Mouse (Mus musculus) cerebellum, postnatal 10 days (tissue): Measurements from ENCODE around the gene Aco2.

Experiments
- DNase-seq, 2 experiments: peaks; one replicate each; pipeline ENCODE4 v3.0.0; 2021; ENCODE audit warnings: mixed read lengths in 2 of 2

The Aco2 gene

DNA sequence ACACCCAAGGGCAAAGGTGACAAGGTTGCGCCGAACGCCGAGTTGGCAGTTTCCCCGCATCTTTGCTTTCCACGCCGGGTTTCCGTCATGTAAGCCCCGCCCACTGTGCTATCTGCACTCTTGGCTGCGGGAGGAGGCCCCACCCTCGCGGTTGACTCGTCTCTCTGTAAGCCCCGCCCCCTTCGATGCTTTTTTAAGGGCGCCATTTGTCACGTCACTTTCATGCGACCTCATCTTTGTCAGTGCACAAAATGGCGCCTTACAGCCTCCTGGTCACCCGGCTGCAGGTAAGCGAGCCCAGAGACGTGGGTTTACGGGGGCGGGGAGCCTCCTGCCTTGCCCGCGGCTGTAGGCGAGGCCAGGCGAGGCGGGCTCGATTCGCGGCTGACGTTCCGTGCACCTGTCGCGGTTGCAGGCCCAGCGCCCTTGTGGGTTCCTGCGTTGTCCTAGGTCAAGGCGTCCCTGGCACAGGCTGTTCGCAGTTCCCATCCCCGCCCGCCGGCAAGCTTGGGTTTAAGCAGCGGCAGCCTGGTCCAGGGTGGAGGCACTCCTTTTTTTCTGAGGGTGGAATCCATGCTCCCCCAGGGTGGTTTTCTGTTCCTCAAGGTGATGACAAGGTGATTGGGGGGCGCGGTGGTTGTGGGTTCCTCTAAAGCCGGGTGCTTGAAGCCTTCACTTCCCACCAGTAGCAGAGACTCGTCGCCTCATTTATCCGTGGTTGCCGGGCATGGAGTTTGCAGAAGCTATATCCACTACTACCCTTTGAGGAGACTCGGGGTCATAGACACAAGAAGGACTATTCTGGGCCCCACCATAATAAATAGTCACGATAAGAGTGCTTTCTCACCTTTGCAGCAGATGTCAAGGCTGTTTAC lies at the start of gene Aco2:
Gene Aco2 (plus strand): TSS at position 48 of the 875 bp plus-strand sequence.
- DNase-seq, result peak; percentile 100

DNA sequence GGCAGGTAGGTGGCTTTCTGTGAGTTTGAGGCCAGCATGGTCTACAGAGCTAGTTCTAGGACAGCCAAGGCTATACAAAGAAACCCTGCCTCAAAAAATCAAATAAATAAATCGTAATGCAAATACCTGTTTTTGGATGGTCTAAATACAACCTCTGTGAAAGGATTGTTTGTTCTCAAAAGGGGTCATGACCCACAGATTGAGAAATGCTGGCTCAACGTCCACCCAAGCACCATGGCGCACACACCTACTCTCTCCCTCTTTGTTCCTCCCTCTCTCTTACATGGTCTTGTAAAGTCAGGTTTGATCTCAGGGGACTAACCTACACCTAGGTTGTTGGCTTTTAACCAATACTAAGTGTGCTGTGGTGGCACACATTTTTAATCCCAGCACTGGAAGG lies 49.5 kb upstream of the Aco2 start:
- no peak for DNase-seq

- DNase-seq, result no peak
These were observed 47.3 kb upstream of the Aco2 start for GRCm38 (mm10) chr15:81824832-81825231.

GRCm38 (mm10) chr15:81828426-81829207 lies 43.5 kb upstream of the Aco2 start:
- no peak for DNase-seq

GRCm38 (mm10) chr15:81829208-81829580 lies 42.9 kb upstream of the Aco2 start:
- no peak for DNase-seq

- no peak for DNase-seq
These were observed 41.6 kb upstream of the Aco2 start for GRCm38 (mm10) chr15:81830530-81830929.

GRCm38 (mm10) chr15:81831136-81831825 lies 40.8 kb upstream of the Aco2 start:
- DNase-seq, result peak; percentile 96

DNA sequence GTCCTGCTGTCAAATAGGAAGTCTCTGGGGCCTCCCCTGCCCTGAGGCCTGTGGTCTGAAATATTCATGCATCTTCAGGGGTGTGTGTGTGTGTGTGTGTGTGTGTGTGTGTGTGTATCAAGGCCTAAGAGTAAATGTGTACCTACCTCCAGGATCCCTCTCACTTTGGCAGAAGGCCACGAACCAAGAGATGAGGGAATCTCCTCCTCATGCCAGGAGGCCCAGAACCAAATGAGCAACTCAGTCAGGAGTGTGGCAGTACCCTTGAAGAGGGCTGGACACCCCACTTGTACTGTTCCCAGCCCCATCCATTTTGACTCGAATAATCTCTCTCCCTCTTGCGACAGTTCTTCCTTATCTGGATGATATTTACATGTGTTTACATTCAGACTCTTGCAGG lies 39.9 kb upstream of the Aco2 start:
- peak; percentile 45 to 48 for DNase-seq

DNA sequence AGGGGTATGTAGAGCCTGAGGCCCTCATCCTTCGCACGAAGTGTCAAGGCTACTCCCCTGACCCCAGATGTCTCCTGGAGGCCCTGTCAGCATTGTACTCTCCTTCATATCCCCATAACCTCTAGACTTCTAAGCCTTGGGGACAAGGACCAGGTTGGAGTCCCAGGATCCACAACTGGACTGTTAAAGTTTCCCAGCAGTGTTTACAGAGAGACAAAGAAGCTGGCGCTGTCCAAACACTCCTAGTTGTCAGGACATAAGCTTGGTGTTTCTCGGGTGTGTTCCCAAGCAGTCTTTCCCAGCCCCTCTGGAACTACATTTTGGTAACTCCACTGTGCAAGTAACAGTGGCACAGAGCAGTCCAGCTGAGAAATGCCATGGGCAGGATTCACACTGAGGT lies 38.6 kb upstream of the Aco2 start:
- DNase-seq, result no peak

DNA sequence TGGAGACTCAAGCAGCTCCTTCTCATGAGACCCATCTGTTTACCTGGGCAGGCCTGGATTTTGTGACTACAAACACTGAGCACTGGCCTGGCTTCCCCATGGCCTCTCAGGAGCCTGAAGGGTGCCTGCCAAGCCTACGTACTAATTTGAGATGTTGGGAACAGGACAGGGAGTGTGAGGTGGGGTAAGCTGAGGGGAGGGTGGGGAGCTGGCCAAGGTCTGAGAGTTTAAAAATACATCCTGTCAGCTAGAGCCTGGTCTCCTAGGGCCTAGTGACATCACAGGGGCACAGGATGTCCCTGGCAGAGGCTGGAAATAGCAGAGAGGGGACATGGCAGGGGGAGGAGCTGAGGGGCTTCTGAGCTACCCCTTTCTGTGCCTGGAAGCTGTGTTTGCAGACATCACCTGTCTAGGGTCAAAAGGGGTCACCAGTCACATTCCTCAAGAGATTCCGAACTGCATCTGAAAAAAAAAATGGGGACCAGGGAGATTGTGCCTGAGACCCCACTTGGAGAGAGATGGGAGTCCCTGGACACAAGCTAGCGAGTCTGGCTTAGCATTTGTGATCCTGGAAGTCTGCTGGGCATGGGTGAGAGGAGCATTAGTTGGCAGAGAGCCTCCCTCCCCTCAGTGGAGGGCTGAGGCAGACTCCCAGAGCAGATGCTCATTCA lies 37.8 kb upstream of the Aco2 start:
- DNase-seq, result peak; percentile 71 to 77

- peak; percentile 31 to 33 for DNase-seq
These were observed 36.9 kb upstream of the Aco2 start for GRCm38 (mm10) chr15:81835007-81835880.

DNA sequence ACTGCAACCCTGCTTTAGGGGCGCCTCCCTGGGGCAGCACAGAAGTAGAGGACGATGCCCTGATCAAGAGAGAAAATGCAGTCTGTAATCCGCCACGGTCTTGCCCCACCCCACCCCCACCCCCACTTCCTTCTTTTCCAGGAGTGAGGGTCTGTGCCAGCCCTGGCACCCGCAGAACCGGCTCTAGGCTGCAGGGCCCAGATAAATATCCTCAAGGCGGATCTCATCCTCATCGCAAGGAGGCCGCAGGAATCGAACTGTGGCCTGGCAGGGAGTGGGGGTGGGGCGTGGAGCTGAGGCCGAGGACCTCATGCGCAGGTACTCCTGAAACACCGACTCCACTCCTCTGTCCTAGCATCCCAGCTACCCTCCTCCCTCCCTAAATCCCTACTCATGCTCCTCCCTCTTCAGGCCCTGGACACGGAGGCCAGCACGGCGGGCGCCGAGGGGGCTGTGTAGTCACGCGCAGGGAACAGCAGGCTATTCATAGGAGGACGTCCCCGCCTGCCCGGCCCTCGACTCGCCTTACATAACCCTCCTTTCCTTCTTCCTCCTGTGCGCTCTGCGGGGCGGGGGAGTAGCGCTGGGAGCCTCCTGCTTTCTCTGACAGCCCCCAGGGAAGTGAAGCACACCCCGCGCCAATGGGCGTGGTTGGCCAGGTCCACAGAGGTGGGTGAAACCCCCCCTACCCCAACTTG lies 35.8 kb upstream of the Aco2 start:
- peak; percentile 69 to 77 for DNase-seq

DNA sequence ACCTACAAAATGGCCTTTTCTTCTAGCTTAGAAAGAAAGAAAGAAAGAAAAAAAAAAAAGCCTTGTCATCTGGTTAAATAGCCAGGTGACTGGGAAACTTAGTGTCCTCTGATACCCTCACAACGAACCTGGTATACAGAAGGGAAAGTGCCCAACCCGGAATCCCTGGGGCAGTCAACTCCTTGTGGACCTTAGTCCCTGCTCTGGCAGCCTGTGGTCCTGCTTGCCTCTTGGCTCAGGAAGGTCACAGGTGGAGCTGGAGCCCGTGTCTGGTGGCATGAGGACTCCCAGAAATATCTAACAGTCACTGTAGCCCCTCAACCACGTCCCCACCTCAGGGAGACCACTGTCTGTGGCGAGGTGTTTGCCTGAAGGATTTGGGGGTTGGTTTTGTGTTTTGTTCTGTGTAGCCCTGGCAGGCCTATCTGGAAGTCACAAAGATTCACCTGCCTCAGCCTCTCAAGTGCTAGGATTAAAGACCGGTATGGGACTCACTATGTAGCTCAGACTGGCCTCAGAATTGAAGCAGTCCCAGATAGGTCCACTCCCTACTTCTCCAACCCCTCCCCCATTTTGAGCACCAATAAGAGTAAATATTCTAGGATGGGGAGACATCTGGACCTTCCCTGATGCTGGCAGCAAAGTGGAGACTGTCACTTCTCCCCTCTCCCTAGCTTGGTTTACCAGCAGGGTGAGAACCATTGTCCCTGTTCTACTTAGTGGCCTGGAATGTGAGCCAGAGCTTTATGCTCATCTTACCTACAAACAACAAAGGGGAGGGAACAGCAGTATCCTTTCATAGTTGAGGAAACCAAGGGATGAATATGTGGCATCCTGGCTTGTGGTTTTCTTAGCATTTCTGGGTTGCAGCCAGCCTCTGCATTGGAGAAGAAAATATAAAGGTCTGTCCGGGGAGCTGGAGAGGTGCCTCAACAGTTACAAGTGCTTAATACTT lies 34.9 kb upstream of the Aco2 start:
- peak in 1 of 2 experiments; percentile 22 for DNase-seq

GRCm38 (mm10) chr15:81838554-81839235 lies 33.4 kb upstream of the Aco2 start:
- DNase-seq, result peak in 1 of 2 experiments; percentile 30

GRCm38 (mm10) chr15:81839634-81840033 lies 32.5 kb upstream of the Aco2 start:
- peak; percentile 96 to 97 for DNase-seq

DNA sequence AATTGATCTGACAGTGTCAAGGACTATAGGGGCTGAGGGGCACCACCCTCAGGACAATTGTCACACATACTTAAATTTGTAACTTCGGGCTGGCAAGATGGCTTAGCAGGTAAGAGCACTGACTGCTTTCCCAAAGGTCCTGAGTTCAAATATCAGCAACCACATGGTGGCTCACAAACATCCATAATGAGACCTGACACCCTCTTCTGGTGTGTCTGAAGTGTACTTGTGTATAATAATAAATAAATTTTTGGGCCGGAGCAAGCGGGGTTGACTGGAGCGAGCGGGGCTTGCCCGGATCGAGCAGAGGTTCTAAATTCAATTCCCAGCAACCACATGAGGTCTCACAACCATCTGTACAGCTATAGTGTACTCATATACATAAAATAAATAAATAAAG lies 31.8 kb upstream of the Aco2 start:
- DNase-seq, result no peak

DNA sequence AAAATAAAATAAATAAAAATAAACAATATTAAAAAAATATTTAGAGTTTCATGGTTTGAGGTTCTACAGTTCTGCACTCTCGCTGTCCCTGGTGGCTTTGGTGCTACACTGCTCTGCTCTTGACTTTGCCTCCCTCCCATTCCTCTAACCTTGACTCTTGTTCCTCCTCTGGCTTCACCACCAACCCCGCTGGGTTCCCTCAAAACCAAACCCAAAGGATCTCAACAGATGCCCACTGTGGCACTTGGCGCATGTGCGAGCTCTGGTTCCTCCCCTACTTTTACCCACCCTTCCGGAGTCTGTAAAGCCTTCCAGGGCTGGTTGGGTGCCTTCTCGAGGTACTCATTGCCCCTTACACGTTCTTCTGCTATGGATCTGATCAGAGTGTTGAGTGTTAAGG lies 29.8 kb upstream of the Aco2 start:
- no peak for DNase-seq

DNA sequence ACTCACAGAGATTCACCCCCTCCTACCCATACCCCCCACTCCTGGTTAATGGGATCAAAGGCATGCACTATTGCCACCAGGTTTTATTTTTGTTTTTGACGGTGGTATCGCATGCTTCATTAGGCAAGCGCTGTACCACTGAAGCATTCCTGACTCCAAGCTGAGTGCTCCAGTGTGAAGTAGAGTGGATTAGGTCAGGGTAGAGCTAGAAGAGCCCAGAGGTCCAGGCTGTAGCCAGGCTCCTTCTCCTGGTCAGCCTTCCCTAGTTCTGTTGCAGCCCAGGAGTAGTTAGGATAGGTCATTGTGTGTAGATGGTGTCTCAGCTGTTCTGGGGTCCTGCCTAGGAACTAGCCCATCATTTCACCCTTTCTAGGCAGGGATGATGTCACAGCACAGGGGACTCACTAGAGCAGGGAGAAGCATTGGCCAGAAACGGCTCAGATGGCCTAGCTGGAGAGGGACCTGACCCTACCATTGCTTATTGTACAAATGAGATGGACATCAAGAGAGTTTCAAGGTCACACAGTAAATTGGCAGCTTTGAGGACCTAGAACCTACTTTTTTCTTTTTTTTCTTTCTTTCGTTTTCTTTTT lies 27.0 kb upstream of the Aco2 start:
- DNase-seq, result no peak

DNA sequence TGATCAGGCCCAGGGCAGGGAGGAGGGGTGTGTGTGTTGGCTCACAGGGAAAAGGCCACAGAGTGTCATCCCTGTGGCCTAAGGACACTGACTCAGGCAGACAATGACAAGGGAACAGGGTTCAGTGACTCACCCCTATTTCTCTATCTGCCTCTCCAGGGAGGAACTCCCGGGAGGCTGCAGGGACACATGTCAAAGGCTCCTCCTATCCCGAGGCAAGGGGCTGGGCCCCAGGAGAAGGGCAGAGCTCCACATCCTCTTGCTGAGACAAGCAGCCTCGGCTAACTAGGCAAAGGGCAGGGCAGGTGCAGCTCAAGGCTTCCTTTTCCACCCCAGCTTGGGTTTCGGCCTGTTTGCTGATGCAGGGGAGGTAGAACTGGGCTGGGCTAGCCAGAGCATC lies 26.4 kb upstream of the Aco2 start:
- no peak for DNase-seq
